Mouse (Mus musculus) myocyte (in vitro differentiated cells): ENCODE measurements around the gene Auh.

Source experiments
- CEBPB ChIP-seq: IDR thresholded peaks from 2 replicates; pipeline ENCODE4 v1.6.1; 2011; ENCODE audit warnings: mild to moderate bottlenecking, moderate library complexity; ENCODE audit not compliant: poor library complexity, insufficient read depth, severe bottlenecking
- E2F4 ChIP-seq: IDR thresholded peaks from one replicate; pipeline ENCODE4 v1.6.1; 2011; ENCODE audit warnings: mild to moderate bottlenecking, control low read depth, moderate library complexity; ENCODE audit not compliant: insufficient read depth
- MAX ChIP-seq: IDR thresholded peaks from one replicate; pipeline ENCODE4 v1.6.1; 2011; ENCODE audit warnings: low read depth, mild to moderate bottlenecking, control low read depth
- MYOG ChIP-seq, 3 experiments: IDR thresholded peaks; one replicate each; pipeline ENCODE4 v1.6.1; 2011; ENCODE audit warnings: control low read depth in 2 of 3, low read depth in 2 of 3, mild to moderate bottlenecking in 2 of 3; ENCODE audit not compliant: insufficient read length in 2 of 3, control insufficient read depth in 1 of 3, insufficient read depth in 1 of 3
- POLR2A ChIP-seq: IDR thresholded peaks from one replicate; pipeline ENCODE4 v1.6.1; 2011; ENCODE audit warnings: low read depth, mild to moderate bottlenecking, control low read depth, moderate library complexity; ENCODE audit not compliant: insufficient read length
- POLR2AphosphoS2 ChIP-seq: IDR thresholded peaks from one replicate; pipeline ENCODE4 v1.6.1; 2011; ENCODE audit warnings: low read depth, control low read depth; ENCODE audit not compliant: insufficient read length
- REST ChIP-seq: IDR thresholded peaks from one replicate; pipeline ENCODE4 v1.6.1; 2011; ENCODE audit warnings: mild to moderate bottlenecking, control low read depth, moderate library complexity; ENCODE audit not compliant: insufficient read depth, insufficient read length
- SRF ChIP-seq: IDR thresholded peaks from one replicate; pipeline ENCODE4 v1.6.1; 2011; ENCODE audit warnings: low read depth; ENCODE audit not compliant: control insufficient read depth, insufficient read length
- TCF12 ChIP-seq: IDR thresholded peaks from one replicate; pipeline ENCODE4 v1.6.1; 2011; ENCODE audit warnings: mild to moderate bottlenecking, control low read depth; ENCODE audit not compliant: poor library complexity, insufficient read depth, severe bottlenecking
- USF1 ChIP-seq: IDR thresholded peaks from one replicate; pipeline ENCODE4 v1.6.1; 2011; ENCODE audit warnings: low read depth, mild to moderate bottlenecking, control low read depth, moderate library complexity

DNA sequence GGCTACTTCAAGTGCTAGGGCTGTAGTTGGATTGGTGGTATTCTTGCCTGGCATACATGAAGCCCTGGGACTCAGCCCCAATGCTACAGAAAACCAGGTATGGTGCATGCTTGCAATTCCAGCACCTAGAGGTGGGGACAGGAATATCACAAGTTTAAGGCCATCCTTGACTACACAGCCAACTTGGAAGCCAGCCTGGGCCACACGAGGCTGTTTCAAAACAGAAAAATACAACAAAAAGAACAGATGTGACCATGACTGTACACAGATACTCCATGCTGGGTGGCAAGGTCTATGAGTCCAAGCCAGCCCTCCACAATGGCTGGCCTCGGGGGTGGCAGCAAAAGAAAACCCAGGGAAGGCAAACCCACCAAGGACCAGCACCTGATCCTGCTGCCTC, 95.7 kb downstream of the Auh start:
- TF ChIP-seq MAX, result no peak
- TF ChIP-seq POLR2AphosphoS2, result no peak
- TF ChIP-seq CEBPB, result no peak
- TF ChIP-seq POLR2A, result no peak
- no peak for TF ChIP-seq REST
- no peak for TF ChIP-seq E2F4
- TF ChIP-seq USF1, result no peak
- TF ChIP-seq MYOG (IDR thresholded peaks at IDR 0.05; ENCODE audit: control insufficient read depth in 1 of 3, insufficient read depth in 1 of 3, insufficient read length in 2 of 3, low read depth in 2 of 3), result no peak
- no peak for TF ChIP-seq SRF
- no peak for TF ChIP-seq TCF12
